Mouse (Mus musculus) neural tube, embryonic 11.5 days (tissue): Measurements from ENCODE around the gene Dst. TPM values are rescaled to one million over a fixed set of nuclear protein-coding genes. Genes with fewer than 3 reads are reported as not detected.

ENCODE experiments used
- microRNA-seq: library from miRNA; unstranded; fragments of <30 nt; microRNA quantifications from one replicate; pipeline ENCODE4, GENCODE M21; 2016
- polyA plus RNA-seq: library from polyadenylated mRNA; unstranded; fragments of >200 nt; fragmentation: Nextera tagmentation; extraction: Ambion mirVana; gene quantifications from 2 replicates; pipeline ENCODE4 v1.2.1, GENCODE M21; 2014

The Dst gene
- polyA plus RNA-seq, 1 experiment from 2014 or later = 46.2 TPM

Small RNA genes within 50 kb of the gene (microRNA-seq; reads per million reads assigned to microRNA genes)
- 1.0 reads per million for gene Mir6896

Other genes with a start within 250 kb of the Dst start
- 41.9 and 47.9 TPM in 2 replicates for gene Prim2, start 238.4 kb upstream of the Dst start, polyA plus RNA-seq
- gene Rab23, start 188.3 kb upstream of the Dst start, polyA plus RNA-seq = 26.2 and 27.5 TPM in 2 replicates
- 28.5 and 29.5 TPM in 2 replicates for gene Bag2, start 150.4 kb upstream of the Dst start, polyA plus RNA-seq
- gene Zfp451, start 93.6 kb upstream of the Dst start, polyA plus RNA-seq = 47.5 and 50.1 TPM in 2 replicates
- 2.1 and 2.8 TPM in 2 replicates for gene Bend6, start 409 bp upstream of the Dst start, polyA plus RNA-seq